Mouse (Mus musculus) heart, postnatal 10 days (tissue): ENCODE data around the gene Zfp646. TPM values are rescaled to one million over a fixed set of nuclear protein-coding genes. Genes with fewer than 3 reads are reported as not detected.
"Not testable (repeated sequence)": the region's sequence is repeated elsewhere in the genome, so short reads cannot be mapped to it uniquely, and the experiment has no call there.

Source experiments
- DNase-seq, 2 experiments: peaks; one replicate each; pipeline ENCODE4 v3.0.0; 2021
- intact Hi-C: fragments of 180-260 bp; cut with DNase I; formaldehyde crosslinking; loops from one replicate; pipeline ENCODE4 v1.15.1; 2025
- total RNA-seq, 2 experiments: library from RNA; stranded (reverse); gene quantifications; 2 replicates each; pipeline ENCODE4 v1.2.3; 2021

Zfp646 gene
- 10 to 100 TPM; 23.3 to 23.9 TPM for total RNA-seq

GRCm38 (mm10) chr7:127876041-127876466 is at the start of gene Zfp646:
Gene Zfp646 (plus strand): TSS chr7:127876221.
- intact Hi-C loops, result loop anchor here (5.0 kb wide), 1 partner anchor 74 kb away; the partner anchor contains the start of gene Hsd3b7
- peak; percentile 84 to 85 for DNase-seq

DNA sequence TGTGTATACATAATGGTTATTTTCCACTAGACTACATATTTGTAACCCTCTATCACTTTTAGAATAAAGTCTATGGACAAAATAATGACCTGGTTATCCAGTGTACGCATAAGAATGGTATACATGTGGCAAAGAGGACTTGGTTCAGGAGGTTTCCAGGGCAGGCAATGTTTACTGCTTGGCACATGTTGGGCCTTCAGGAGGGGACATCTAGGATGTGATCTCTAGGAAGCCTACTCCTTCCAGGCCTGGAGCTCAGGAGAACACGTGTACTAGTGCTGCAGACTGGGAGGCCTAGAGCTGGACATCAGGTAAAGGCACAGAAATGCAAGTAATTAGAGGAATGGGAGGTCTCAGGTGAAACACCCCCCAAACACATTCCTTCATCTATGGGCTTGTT is 40.5 kb upstream of the Zfp646 start:
- intact Hi-C loops, result no loop called here
- no peak for DNase-seq

- intact Hi-C loops, result no loop called here
- no peak for DNase-seq
Measured at GRCm38 (mm10) chr7:127837473-127837872, 38.5 kb upstream of the Zfp646 start.

GRCm38 (mm10) chr7:127837878-127838277 is 38.1 kb upstream of the Zfp646 start:
- DNase-seq, intact Hi-C loops: not testable (repeated sequence)

DNA sequence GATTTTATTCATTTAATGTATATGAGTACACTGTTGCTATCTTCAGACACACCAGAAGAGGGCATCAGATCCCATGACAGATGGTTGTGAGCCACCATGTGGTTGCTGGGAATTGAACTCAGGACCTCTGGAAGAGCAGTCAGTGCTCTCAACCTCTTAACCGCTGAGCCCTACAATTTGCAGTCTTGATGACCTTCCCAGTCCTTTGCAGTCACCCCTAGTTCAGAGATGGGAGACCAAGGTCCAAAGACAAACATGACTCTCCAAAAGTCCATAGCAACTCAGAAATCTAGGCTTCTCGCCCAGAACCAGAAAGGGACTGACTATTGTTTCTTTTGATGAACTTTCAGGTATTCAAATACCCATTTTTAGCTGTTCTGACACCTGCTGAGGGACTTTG is 36.0 kb upstream of the Zfp646 start:
- intact Hi-C loops, result loop anchor here (2.0 to 5.0 kb wide), 2 partner anchors 39 to 63 kb away; partner anchors contain the start of genes Hsd3b7 and Setd1a
- not testable (repeated sequence) for DNase-seq

DNA sequence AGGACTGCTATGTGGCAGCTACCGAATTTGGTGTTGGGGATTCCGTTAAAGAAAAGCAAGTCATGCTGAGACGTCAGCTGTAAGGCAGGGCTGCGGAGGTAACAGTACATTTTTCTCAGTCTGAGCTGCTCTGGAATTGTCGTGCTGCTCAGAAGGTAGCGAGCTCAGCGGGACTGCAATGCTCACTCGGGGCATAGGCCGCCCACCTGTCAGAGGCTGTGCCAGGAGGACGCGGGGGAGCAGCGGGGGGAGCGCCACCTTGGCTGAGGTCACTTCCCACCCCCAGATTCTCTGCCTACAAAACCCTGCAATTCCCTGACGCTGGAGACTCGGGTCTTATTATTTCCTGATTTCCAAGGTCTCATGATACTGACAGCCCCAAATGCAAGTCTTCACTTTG is 35.1 kb upstream of the Zfp646 start:
- DNase-seq, result no peak
- intact Hi-C loops, result loop anchor here (2.0 to 5.0 kb wide), 2 partner anchors 40 to 64 kb away; partner anchors contain the start of genes Hsd3b7 and Setd1a

- intact Hi-C loops, result loop anchor here (2.0 to 5.0 kb wide), 2 partner anchors 41 to 64 kb away; partner anchors contain the start of genes Hsd3b7 and Setd1a
- DNase-seq, result peak; percentile 96
Measured at GRCm38 (mm10) chr7:127841340-127842000, 34.6 kb upstream of the Zfp646 start.

GRCm38 (mm10) chr7:127842001-127842718 is 33.9 kb upstream of the Zfp646 start:
- intact Hi-C loops, result loop anchor here (2.0 to 5.0 kb wide), 3 partner anchors 27 to 65 kb away; partner anchors contain the start of gene Setd1a
- DNase-seq, result peak; percentile 84 to 88

DNA sequence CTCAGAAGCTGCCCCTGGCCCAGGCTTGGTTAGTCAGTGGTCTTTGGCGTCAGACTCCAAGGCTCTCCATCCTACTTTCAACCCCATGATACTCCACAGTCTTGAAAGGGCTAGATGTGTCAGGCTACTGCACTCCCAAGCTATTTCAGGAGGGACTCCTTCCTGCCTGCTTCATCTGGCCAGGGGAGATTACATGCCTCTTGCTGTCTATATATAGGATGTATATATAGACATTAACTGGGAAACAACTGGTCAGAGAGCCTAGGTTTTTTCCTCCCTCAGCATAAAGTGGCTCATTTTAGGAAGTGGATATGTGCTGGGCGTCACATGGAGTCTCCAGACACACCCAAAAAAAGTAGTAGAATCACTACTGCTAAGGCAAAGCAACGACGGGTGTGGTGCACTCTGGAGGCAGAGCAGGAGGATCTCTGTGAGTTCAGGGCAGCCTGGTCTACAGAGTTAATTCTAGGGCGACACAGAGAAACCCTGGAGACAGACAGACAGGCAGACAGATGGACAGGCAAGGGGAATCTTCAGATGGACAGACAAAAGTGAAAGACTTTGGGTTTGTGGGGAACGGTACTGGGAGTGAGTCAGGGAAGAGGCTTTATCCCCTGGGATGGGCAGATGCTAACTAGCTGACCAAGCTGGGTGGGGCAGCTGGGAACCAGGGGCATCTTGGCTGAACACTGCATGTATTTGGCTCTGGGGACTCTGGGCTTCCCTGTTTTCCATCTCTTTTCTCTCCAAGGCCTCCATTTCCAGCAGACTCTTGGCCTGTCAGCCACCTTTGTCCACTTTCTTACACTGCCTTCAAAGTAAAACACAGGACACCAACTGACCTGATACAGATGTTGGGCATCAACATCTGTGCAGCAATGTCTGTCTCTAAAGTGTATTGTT is 25.8 kb upstream of the Zfp646 start:
- DNase-seq, result peak in 1 of 2 experiments; percentile 10
- intact Hi-C loops, result no loop called here

DNA sequence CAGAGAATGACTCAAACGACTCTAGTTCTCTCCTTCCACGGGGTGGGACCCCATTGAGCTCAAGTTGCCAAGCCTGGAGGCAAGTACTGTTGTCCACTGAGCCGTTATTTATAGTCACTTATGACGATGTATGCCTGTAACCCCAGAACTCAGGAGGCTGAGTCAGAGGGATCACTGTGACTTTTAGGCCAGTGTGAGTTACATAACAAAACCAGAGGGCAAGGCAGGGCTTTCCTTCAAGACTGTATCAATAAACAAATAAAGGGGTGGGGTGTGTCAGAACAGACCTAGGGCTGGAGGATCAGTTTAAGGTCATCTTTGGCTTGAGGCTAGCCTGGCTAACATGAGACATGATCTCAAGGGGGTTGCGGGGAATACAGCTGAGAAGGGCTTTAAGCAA is 25.1 kb upstream of the Zfp646 start:
- DNase-seq, result no peak
- intact Hi-C loops, result no loop called here

- intact Hi-C loops, result no loop called here
- DNase-seq, result no peak
Measured at GRCm38 (mm10) chr7:127858258-127858657, 17.8 kb upstream of the Zfp646 start.

DNA sequence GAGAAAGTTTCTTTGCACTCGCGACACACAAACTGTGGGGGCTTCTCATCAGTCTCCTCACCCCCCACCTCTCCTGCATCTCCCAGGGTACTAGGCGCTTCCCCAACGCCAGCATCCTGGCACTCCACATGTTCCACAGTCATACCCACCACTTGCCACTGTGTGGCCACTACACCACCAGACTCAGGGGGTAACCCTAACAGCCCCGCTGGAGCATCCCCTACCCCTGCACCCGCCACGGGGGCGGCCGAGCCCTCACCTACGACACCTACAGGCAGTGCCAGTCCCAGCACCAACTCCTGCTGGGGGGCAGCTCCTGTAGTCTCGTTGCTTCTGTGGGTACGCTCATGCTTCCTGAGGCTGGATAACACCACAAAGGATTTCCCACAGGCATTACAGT is 9.6 kb upstream of the Zfp646 start:
- DNase-seq, result no peak
- intact Hi-C loops, result no loop called here

GRCm38 (mm10) chr7:127867641-127868040 is 8.4 kb upstream of the Zfp646 start:
- DNase-seq, result no peak
- intact Hi-C loops, result no loop called here

- intact Hi-C loops, result no loop called here
- peak; percentile 74 to 75 for DNase-seq
Measured at GRCm38 (mm10) chr7:127869149-127869810, 6.7 kb upstream of the Zfp646 start.

DNA sequence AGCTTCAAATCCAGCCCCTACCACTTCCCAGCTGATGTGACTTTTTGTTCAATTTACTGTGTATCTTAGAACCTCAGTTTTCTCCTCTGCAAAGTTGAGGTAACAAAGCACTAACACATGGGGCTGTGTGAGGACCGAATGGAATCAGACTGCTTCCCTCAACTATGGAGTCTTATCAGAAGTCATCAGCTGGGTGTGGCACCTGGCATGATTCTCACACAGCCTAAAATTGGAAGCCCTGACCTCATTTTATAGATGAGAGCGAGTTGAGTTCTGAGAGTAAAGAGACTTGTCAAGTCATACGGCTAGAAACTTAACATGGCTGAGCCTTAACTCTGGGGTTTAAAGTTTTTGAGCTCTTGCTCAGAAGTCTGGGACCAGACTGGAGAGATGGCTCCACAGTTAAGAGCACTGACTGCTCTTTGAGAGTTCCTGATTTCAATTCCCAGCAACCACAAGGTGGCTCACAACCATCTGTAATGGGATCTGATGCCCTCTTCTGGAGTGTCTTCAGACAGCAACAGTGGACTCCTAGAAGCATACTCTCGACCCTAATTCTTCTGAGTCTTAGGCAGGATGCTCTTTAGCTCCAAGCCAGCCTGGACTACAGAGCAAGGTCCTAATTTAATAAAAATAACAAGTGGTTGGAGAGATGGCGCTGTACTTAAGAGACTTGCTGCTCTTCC is 5.7 kb upstream of the Zfp646 start:
- intact Hi-C loops, result no loop called here
- DNase-seq, result no peak

- intact Hi-C loops, result loop anchor here (2.0 to 5.0 kb wide), 2 partner anchors 32 to 73 kb away; partner anchors contain the start of gene Hsd3b7
- no peak for DNase-seq
Measured at GRCm38 (mm10) chr7:127874812-127875626, 1.0 kb upstream of the Zfp646 start.

GRCm38 (mm10) chr7:127875627-127876001 is 407 bp upstream of the Zfp646 start:
- peak; percentile 96 for DNase-seq
- intact Hi-C loops, result loop anchor here (2.0 to 5.0 kb wide), 2 partner anchors 33 to 73 kb away; partner anchors contain the start of gene Hsd3b7
